Mouse (Mus musculus) layer of hippocampus, adult 8-10 months (tissue): ENCODE measurements around the gene Foxc2. TPM values are rescaled to one million over a fixed set of nuclear protein-coding genes. Genes with fewer than 3 reads are reported as not detected.

Experiments
- DNase-seq, 2 experiments: peaks; one replicate each; pipeline ENCODE4 v3.0.0; 2022; ENCODE audit warnings: low spot score in 2 of 2
- microRNA-seq, 2 experiments: library from miRNA; unstranded; fragments of <30 nt; microRNA quantifications; one replicate each; pipeline ENCODE4 v1.2.0; 2022
- total RNA-seq, 4 experiments: library from RNA; stranded (reverse); gene quantifications; 2 replicates each; pipeline ENCODE4 v1.2.4; 2022

Foxc2 gene
- total RNA-seq, 4 experiments from 2014 or later = 1.0 to 2.3 (median 1.3) TPM

GRCm38 (mm10) chr8:121148573-121149083 lies 32.7 kb downstream of the Foxc2 start:
- DNase-seq = no peak

- no peak for DNase-seq
Observed at GRCm38 (mm10) chr8:121152394-121152793, 36.4 kb downstream of the Foxc2 start.

- no peak for DNase-seq
Observed at GRCm38 (mm10) chr8:121156990-121157491, 41.1 kb downstream of the Foxc2 start.

- no peak for DNase-seq
Observed at GRCm38 (mm10) chr8:121158812-121159211, 42.8 kb downstream of the Foxc2 start.

- no peak for DNase-seq
Observed at GRCm38 (mm10) chr8:121161437-121161836, 45.5 kb downstream of the Foxc2 start.

GRCm38 (mm10) chr8:121162413-121162812 lies 46.4 kb downstream of the Foxc2 start:
- no peak for DNase-seq

- DNase-seq = no peak
Observed at GRCm38 (mm10) chr8:121162906-121163695, 47.1 kb downstream of the Foxc2 start.

GRCm38 (mm10) chr8:121164017-121164469 lies 48.1 kb downstream of the Foxc2 start:
- DNase-seq = no peak

- no peak for DNase-seq
Observed at GRCm38 (mm10) chr8:121168033-121168432, 52.1 kb downstream of the Foxc2 start.

Small RNA genes within 50 kb of the gene (microRNA-seq; reads per million reads assigned to microRNA genes)
- gene Gm27530 = 0 reads per million in 2 experiments

Other genes with a start within 250 kb of the Foxc2 start
- gene Foxf1, start 31.8 kb upstream of the Foxc2 start, total RNA-seq = 1 to 10 TPM in 1 of 4 experiments, under 1 TPM in 3; 0.52 to 1.1 (median 0.59) TPM
- gene Mthfsd, start 7.8 kb upstream of the Foxc2 start, total RNA-seq = 10 to 100 TPM; 41.1 to 45.8 (median 44.7) TPM
- under 1 TPM in 3 of 4 experiments, not detected in 1; 0.16 to 0.18 (median 0.16) TPM for gene Foxl1, start 11.8 kb downstream of the Foxc2 start, total RNA-seq